Mouse (Mus musculus) left cerebral cortex, postnatal 14 days (tissue): ENCODE data around the gene Hist1h1a. TPM values are rescaled to one million over a fixed set of nuclear protein-coding genes. Genes with fewer than 3 reads are reported as not detected.
A peak's percentile ranks its signal among the peaks of the same experiment; 100 is the strongest.
"Not testable (repeated sequence)": the region's sequence is repeated elsewhere in the genome, so short reads cannot be mapped to it uniquely, and the experiment has no call there.

Experiments
- DNase-seq, 2 experiments: peaks; one replicate each; pipeline ENCODE4 v3.0.0; 2021 to 2022; ENCODE audit warnings: low spot score in 2 of 2, mixed read lengths in 1 of 2
- intact Hi-C: fragments of 180-260 bp; cut with DNase I; formaldehyde crosslinking; loops from one replicate; pipeline ENCODE4 v1.15.1; 2025
- total RNA-seq, 2 experiments: library from RNA; stranded (reverse); gene quantifications; 2 replicates each; pipeline ENCODE4 v1.2.3; 2021

Gene Hist1h1a
- total RNA-seq, 2 experiments from 2014 or later, result 20.4 to 29.2 TPM

- intact Hi-C loops, result loop anchor here (10.0 kb wide), 2 partner anchors 316 to 1696 kb away; partner anchors contain the start of genes Abt1, Hist1h2ag, Hist1h2bj and Hist1h4i
Measured at GRCm38 (mm10) chr13:23740910-23741309, 22.6 kb upstream of the Hist1h1a start.

GRCm38 (mm10) chr13:23742007-23742406 lies 21.5 kb upstream of the Hist1h1a start:
- intact Hi-C loops, result loop anchor here (10.0 kb wide), 2 partner anchors 317 to 1697 kb away; partner anchors contain the start of genes Abt1, Hist1h2ag, Hist1h2bj and Hist1h4i
- no peak for DNase-seq

More at GRCm38 (mm10) chr13:23740910-23741309, 22.6 kb upstream of the Hist1h1a start:
- DNase-seq, result no peak

GRCm38 (mm10) chr13:23743215-23743614 lies 20.3 kb upstream of the Hist1h1a start:
- intact Hi-C loops, result loop anchor here (10.0 kb wide), 2 partner anchors 318 to 1698 kb away; partner anchors contain the start of genes Abt1, Hist1h2ag, Hist1h2bj and Hist1h4i

GRCm38 (mm10) chr13:23743963-23744362 lies 19.5 kb upstream of the Hist1h1a start:
- intact Hi-C loops, result loop anchor here (10.0 kb wide), 2 partner anchors 319 to 1699 kb away; partner anchors contain the start of genes Abt1, Hist1h2ag, Hist1h2bj and Hist1h4i
- DNase-seq, result no peak

More at GRCm38 (mm10) chr13:23743215-23743614, 20.3 kb upstream of the Hist1h1a start:
- no peak for DNase-seq

- DNase-seq, result no peak
- intact Hi-C loops, result loop anchor here (10.0 kb wide), 2 partner anchors 320 to 1700 kb away; partner anchors contain the start of genes Abt1, Hist1h2ag, Hist1h2bj and Hist1h4i
Measured at GRCm38 (mm10) chr13:23744421-23745380, 18.8 kb upstream of the Hist1h1a start.

GRCm38 (mm10) chr13:23745381-23746161 lies 17.9 kb upstream of the Hist1h1a start, which contains the start of gene Hist1h3c:
Hist1h3c (minus strand) TSS chr13:23745602.
- peak; percentile 92 to 93 for DNase-seq
- intact Hi-C loops, result loop anchor here (10.0 kb wide), 2 partner anchors 321 to 1701 kb away; partner anchors contain the start of genes Abt1, Hist1h2ag, Hist1h2bj and Hist1h4i

GRCm38 (mm10) chr13:23746201-23747080 lies 17.0 kb upstream of the Hist1h1a start, which contains the start of gene Hist1h2bb:
Hist1h2bb (plus strand) TSS chr13:23746734.
- peak; percentile 73 to 94 for DNase-seq
- intact Hi-C loops, result loop anchor here (10.0 kb wide), 2 partner anchors 322 to 1702 kb away; partner anchors contain the start of genes Abt1, Hist1h2ag, Hist1h2bj and Hist1h4i

GRCm38 (mm10) chr13:23747081-23747891 lies 16.2 kb upstream of the Hist1h1a start:
- intact Hi-C loops, result loop anchor here (10.0 kb wide), 2 partner anchors 322 to 1702 kb away; partner anchors contain the start of genes Abt1, Hist1h2ag, Hist1h2bj and Hist1h4i
- no peak for DNase-seq

- intact Hi-C loops, result loop anchor here (10.0 kb wide), 2 partner anchors 323 to 1703 kb away; partner anchors contain the start of genes Abt1, Hist1h2ag, Hist1h2bj and Hist1h4i
- no peak for DNase-seq
Measured at GRCm38 (mm10) chr13:23747892-23748288, 15.6 kb upstream of the Hist1h1a start.

- no peak for DNase-seq
- intact Hi-C loops, result loop anchor here (10.0 kb wide), 2 partner anchors 325 to 1705 kb away; partner anchors contain the start of genes Abt1, Hist1h2ag, Hist1h2bj and Hist1h4i
Measured at GRCm38 (mm10) chr13:23749563-23750121, 13.8 kb upstream of the Hist1h1a start.

- peak in 1 of 2 experiments; percentile 71 for DNase-seq
- intact Hi-C loops, result not testable (repeated sequence)
Measured at GRCm38 (mm10) chr13:23750839-23751477, 12.5 kb upstream of the Hist1h1a start, which contains the start of gene Hist1h2ab. Hist1h2ab (plus strand) TSS chr13:23751126.

GRCm38 (mm10) chr13:23751478-23751956 lies 11.9 kb upstream of the Hist1h1a start:
- intact Hi-C loops, result no loop called here
- no peak for DNase-seq

GRCm38 (mm10) chr13:23752067-23752741 lies 11.3 kb upstream of the Hist1h1a start, which contains the start of gene Hist1h3b:
Hist1h3b (plus strand) TSS chr13:23752267.
- intact Hi-C loops, result not testable (repeated sequence)

GRCm38 (mm10) chr13:23752742-23753172 lies 10.7 kb upstream of the Hist1h1a start:
- intact Hi-C loops, result no loop called here
- DNase-seq, result no peak

More at GRCm38 (mm10) chr13:23752067-23752741, 11.3 kb upstream of the Hist1h1a start, which contains the start of gene Hist1h3b:
- peak; percentile 95 to 98 for DNase-seq
